Mouse (Mus musculus): ENCODE measurements around the gene Eya2. TPM values are rescaled to one million over a fixed set of nuclear protein-coding genes. Genes with fewer than 3 reads are reported as not detected.

Gene Eya2
- polyA plus RNA-seq, 1 experiment from 2014 or later: 23.5 TPM

- peak; percentile 15 for DNase-seq (ENCODE audit: low spot score)
Observed at GRCm38 (mm10) chr2:165708266-165708665, 113.4 kb downstream of the Eya2 start.

GRCm38 (mm10) chr2:165716688-165717087 is 121.9 kb downstream of the Eya2 start:
- DNase-seq (ENCODE audit: low spot score): peak; percentile 15

GRCm38 (mm10) chr2:165717182-165718176 is 122.6 kb downstream of the Eya2 start:
- no peak for DNase-seq (ENCODE audit: low spot score)

GRCm38 (mm10) chr2:165719382-165719781 is 124.5 kb downstream of the Eya2 start:
- no peak for DNase-seq (ENCODE audit: low spot score)

GRCm38 (mm10) chr2:165721941-165722340 is 127.1 kb downstream of the Eya2 start:
- DNase-seq (ENCODE audit: low spot score): no peak

- DNase-seq (ENCODE audit: low spot score): no peak
Observed at GRCm38 (mm10) chr2:165732552-165733238, 137.9 kb downstream of the Eya2 start.

- DNase-seq (ENCODE audit: low spot score): no peak
Observed at GRCm38 (mm10) chr2:165733701-165734100, 138.9 kb downstream of the Eya2 start.

GRCm38 (mm10) chr2:165736297-165736696 is 141.5 kb downstream of the Eya2 start:
- no peak for DNase-seq (ENCODE audit: low spot score)

- DNase-seq (ENCODE audit: low spot score): no peak
Observed at GRCm38 (mm10) chr2:165740381-165740780, 145.5 kb downstream of the Eya2 start.

GRCm38 (mm10) chr2:165740982-165741381 is 146.2 kb downstream of the Eya2 start:
- no peak for DNase-seq (ENCODE audit: low spot score)

GRCm38 (mm10) chr2:165741526-165742050 is 146.8 kb downstream of the Eya2 start:
- DNase-seq (ENCODE audit: low spot score): no peak

- no peak for DNase-seq (ENCODE audit: low spot score)
Observed at GRCm38 (mm10) chr2:165742210-165742786, 147.5 kb downstream of the Eya2 start.

GRCm38 (mm10) chr2:165745306-165746098 is 150.7 kb downstream of the Eya2 start:
- no peak for DNase-seq (ENCODE audit: low spot score)

GRCm38 (mm10) chr2:165747975-165748374 is 153.1 kb downstream of the Eya2 start:
- DNase-seq (ENCODE audit: low spot score): no peak

- no peak for DNase-seq (ENCODE audit: low spot score)
Observed at GRCm38 (mm10) chr2:165748426-165748825, 153.6 kb downstream of the Eya2 start.

- DNase-seq (ENCODE audit: low spot score): peak; percentile 29
Observed at GRCm38 (mm10) chr2:165751068-165751467, 156.2 kb downstream of the Eya2 start.

GRCm38 (mm10) chr2:165752704-165753103 is 157.9 kb downstream of the Eya2 start:
- DNase-seq (ENCODE audit: low spot score): no peak

- no peak for DNase-seq (ENCODE audit: low spot score)
Observed at GRCm38 (mm10) chr2:165757799-165758198, 163.0 kb downstream of the Eya2 start.

- DNase-seq (ENCODE audit: low spot score): no peak
Observed at GRCm38 (mm10) chr2:165758534-165758933, 163.7 kb downstream of the Eya2 start.

GRCm38 (mm10) chr2:165759421-165759985 is 164.7 kb downstream of the Eya2 start:
- no peak for DNase-seq (ENCODE audit: low spot score)
